Mouse (Mus musculus) embryonic facial prominence, embryonic 13.5 days (tissue): ENCODE measurements around the gene Ascc1. TPM values are rescaled to one million over a fixed set of nuclear protein-coding genes. Genes with fewer than 3 reads are reported as not detected.
"Not testable (repeated sequence)": the region's sequence is repeated elsewhere in the genome, so short reads cannot be mapped to it uniquely, and the experiment has no call there.

Experiments used
- ATAC-seq: fragments of 200-750 bp; cut with Nextera tagmentation; 2 replicates; pipeline ENCODE4 v1.8.0; 2017; ENCODE audit warnings: low read depth; ENCODE audit not compliant: insufficient number of reproducible peaks, insufficient read depth, low FRiP score, low TSS enrichment
- H3K27ac ChIP-seq: fragments of 300-500 bp; sonication (generic); 2 replicates; pipeline ENCODE4 v1.5.1; 2015; ENCODE audit warnings: moderate library complexity, mild to moderate bottlenecking, inconsistent platforms
- H3K27me3 ChIP-seq: fragments of 300-500 bp; sonication (generic); 2 replicates; pipeline ENCODE4 v1.6.1; 2015; ENCODE audit warnings: mild to moderate bottlenecking, inconsistent platforms
- H3K36me3 ChIP-seq: fragments of 300-500 bp; sonication (generic); 2 replicates; pipeline ENCODE4 v1.6.1; 2015; ENCODE audit warnings: mild to moderate bottlenecking, inconsistent platforms
- H3K4me1 ChIP-seq: fragments of 300-500 bp; sonication (generic); 2 replicates; pipeline ENCODE4 v1.6.1; 2015; ENCODE audit warnings: inconsistent platforms
- H3K4me2 ChIP-seq: fragments of 300-500 bp; sonication (generic); 2 replicates; pipeline ENCODE4 v1.6.1; 2015; ENCODE audit warnings: moderate library complexity, mild to moderate bottlenecking, inconsistent platforms
- H3K4me3 ChIP-seq: fragments of 300-500 bp; sonication (generic); 2 replicates; pipeline ENCODE4 v1.5.1; 2015; ENCODE audit warnings: mild to moderate bottlenecking, inconsistent platforms
- H3K9ac ChIP-seq: fragments of 300-500 bp; sonication (generic); 2 replicates; pipeline ENCODE4 v1.6.1; 2015; ENCODE audit warnings: mild to moderate bottlenecking, inconsistent platforms
- H3K9me3 ChIP-seq: fragments of 300-500 bp; sonication (generic); 2 replicates; pipeline ENCODE4 v1.6.1; 2016; ENCODE audit warnings: inconsistent platforms
- WGBS: fragments of 180-500 bp; shearing (Covaris S2); methylation state at CpG from one replicate; pipeline ENCODE4 v1.1.7; 2015; ENCODE audit warnings: mixed read lengths; 5-methylcytosine and 5-hydroxymethylcytosine counted together
- polyA plus RNA-seq: library from polyadenylated mRNA; unstranded; fragments of >200 nt; fragmentation: Nextera tagmentation; extraction: Ambion mirVana; gene quantifications from 2 replicates; pipeline ENCODE4 v1.2.1, GENCODE M21; 2015

Ascc1 gene
- polyA plus RNA-seq, 1 experiment from 2014 or later, result 50.3 TPM

- H3K4me1 ChIP-seq, result peaks cover 51% of the 10 kb centered on the region
- 64% methylated on average over 2 of the region's 2 CpGs for WGBS
- H3K27me3 ChIP-seq, result no peaks in the 10 kb centered on the region
- H3K27ac ChIP-seq, result peak overlapping the region; percentile 90
- H3K4me3 ChIP-seq, result no peak overlapping the region
- H3K36me3 ChIP-seq, result no peaks in the 10 kb centered on the region
- no peak for ATAC-seq
- H3K9me3 ChIP-seq, result no peaks in the 10 kb centered on the region
- H3K9ac ChIP-seq, result peak overlapping the region; percentile 51
- 0 out of 2 replicates have a peak overlapping the region, but pooled peaks have one; percentile 3 for H3K4me2 ChIP-seq
These were observed 24.2 kb upstream of the Ascc1 start for GRCm38 (mm10) chr10:59978401-59978800.

DNA sequence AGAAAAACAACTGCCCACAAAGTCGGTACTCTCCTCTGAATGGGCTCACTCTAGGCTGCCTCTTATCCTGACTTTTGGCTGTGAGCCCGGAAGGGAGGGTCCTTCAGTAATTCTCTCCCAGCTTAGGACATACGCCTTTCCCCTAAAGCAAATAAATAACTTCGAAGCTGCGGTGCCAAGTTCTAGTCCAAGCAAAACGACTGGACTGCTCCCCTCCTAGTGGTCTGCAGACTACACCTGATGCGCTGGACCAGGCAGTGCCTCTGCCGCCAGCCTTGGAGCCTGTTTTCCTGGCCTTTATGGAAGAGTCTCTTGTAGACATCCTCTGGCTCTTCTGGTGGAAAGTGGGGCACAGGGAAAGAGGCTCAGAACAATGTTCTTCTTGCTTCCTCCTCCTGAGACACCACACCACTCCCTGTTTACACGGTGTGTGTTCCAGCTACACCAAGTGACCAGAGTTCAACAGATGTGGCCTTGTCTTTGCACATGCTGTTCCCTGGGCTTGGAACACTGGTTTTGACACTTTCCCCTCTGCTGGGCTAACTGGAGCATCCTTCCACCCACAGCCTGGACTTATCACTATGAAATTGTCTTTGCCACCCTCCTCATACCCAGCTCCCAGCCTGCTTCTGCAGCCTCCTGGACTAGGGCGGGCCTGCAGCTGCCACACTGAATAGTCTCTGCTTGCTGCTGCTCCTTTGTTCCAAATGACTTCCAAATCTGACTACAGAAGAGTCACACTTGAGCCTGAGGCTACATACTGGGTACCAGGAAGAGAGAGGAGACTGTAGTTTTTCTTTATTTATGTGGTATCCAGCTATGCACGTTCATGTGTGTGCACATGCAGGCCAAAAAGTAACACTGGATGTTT is 23.5 kb upstream of the Ascc1 start:
- 0 out of 2 replicates have a peak overlapping the region, but pooled peaks have one; percentile 3 for H3K4me2 ChIP-seq

GRCm38 (mm10) chr10:59980815-59981244 is 21.8 kb upstream of the Ascc1 start:
- no peak overlapping the region for H3K4me3 ChIP-seq
- no peaks in the 10 kb centered on the region for H3K27me3 ChIP-seq
- no peaks in the 10 kb centered on the region for H3K9me3 ChIP-seq
- H3K4me2 ChIP-seq, result no peak overlapping the region
- 0 out of 2 replicates have a peak overlapping the region, but pooled peaks have one; percentile 33 for H3K27ac ChIP-seq
- H3K9ac ChIP-seq, result no peak overlapping the region
- peaks cover 34% of the 10 kb centered on the region for H3K4me1 ChIP-seq
- peaks cover 12% of the 10 kb centered on the region for H3K36me3 ChIP-seq
- ATAC-seq, result no peak
- 81% methylated on average over 6 of the region's 6 CpGs for WGBS

More for the DNA sequence above, 23.5 kb upstream of the Ascc1 start:
- WGBS, result 34% methylated on average over 11 of the region's 11 CpGs
- 0 out of 2 replicates have a peak, but pooled peaks cover 3% of the 10 kb centered on the region for H3K36me3 ChIP-seq
- no peak overlapping the region for H3K4me3 ChIP-seq
- no peaks in the 10 kb centered on the region for H3K27me3 ChIP-seq
- ATAC-seq, result no peak; the same call in 1 of the 2 replicates
- peaks cover 44% of the 10 kb centered on the region for H3K4me1 ChIP-seq
- peak overlapping the region; percentile 51 for H3K9ac ChIP-seq
- peak overlapping the region; percentile 90 for H3K27ac ChIP-seq
- no peaks in the 10 kb centered on the region for H3K9me3 ChIP-seq

GRCm38 (mm10) chr10:59981336-59981735 is 21.3 kb upstream of the Ascc1 start:
- peak overlapping the region; percentile 33; the same call in 1 of the 2 replicates for H3K27ac ChIP-seq
- no peaks in the 10 kb centered on the region for H3K9me3 ChIP-seq
- H3K4me1 ChIP-seq, result peaks cover 34% of the 10 kb centered on the region
- WGBS, result 73% methylated on average over 4 of the region's 4 CpGs
- ATAC-seq, result no peak
- H3K9ac ChIP-seq, result no peak overlapping the region
- no peak overlapping the region for H3K4me3 ChIP-seq
- H3K4me2 ChIP-seq, result no peak overlapping the region
- no peaks in the 10 kb centered on the region for H3K27me3 ChIP-seq
- peaks cover 17% of the 10 kb centered on the region for H3K36me3 ChIP-seq

DNA sequence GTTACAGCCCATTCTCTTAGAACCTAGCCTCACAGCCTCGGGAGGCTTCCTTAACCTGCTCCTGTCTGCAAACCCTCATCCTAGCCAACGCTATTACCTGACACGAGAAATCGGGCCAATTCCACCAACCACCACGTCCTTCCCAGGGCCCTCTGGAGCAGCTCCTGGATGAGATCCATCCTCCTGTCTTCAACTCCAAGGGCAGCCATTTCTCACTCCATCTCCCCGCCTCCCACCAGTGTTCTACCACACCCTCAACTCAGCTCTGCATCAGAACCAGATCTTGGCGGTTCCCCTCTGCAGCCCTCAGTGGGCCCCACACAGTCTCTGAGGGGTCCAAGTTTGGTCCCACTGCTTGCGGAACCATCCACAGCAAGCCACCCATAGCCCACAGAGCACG is 20.8 kb upstream of the Ascc1 start:
- no peak overlapping the region for H3K4me2 ChIP-seq
- no peak overlapping the region for H3K9ac ChIP-seq
- H3K9me3 ChIP-seq, result no peaks in the 10 kb centered on the region
- peaks cover 20% of the 10 kb centered on the region for H3K36me3 ChIP-seq
- peaks cover 29% of the 10 kb centered on the region for H3K4me1 ChIP-seq
- H3K27me3 ChIP-seq, result no peaks in the 10 kb centered on the region
- 87% methylated on average over 9 of the region's 9 CpGs for WGBS
- ATAC-seq, result no peak
- peak overlapping the region; percentile 33; the same call in 1 of the 2 replicates for H3K27ac ChIP-seq
- no peak overlapping the region for H3K4me3 ChIP-seq

GRCm38 (mm10) chr10:59982379-59982873 is 20.2 kb upstream of the Ascc1 start:
- Histone ChIP-seq H3K4me1 (peaks cover 29% of the 10 kb centered on the region), H3K4me3 (no peak overlapping the region), H3K36me3 (peaks cover 26% of the 10 kb centered on the region), H3K9me3 (no peaks in the 10 kb centered on the region), H3K27me3 (no peaks in the 10 kb centered on the region), H3K4me2 (no peak overlapping the region), H3K9ac (no peak overlapping the region), H3K27ac (no peak overlapping the region)
- WGBS, result 88% methylated on average over 12 of the region's 12 CpGs
- ATAC-seq, result no peak

DNA sequence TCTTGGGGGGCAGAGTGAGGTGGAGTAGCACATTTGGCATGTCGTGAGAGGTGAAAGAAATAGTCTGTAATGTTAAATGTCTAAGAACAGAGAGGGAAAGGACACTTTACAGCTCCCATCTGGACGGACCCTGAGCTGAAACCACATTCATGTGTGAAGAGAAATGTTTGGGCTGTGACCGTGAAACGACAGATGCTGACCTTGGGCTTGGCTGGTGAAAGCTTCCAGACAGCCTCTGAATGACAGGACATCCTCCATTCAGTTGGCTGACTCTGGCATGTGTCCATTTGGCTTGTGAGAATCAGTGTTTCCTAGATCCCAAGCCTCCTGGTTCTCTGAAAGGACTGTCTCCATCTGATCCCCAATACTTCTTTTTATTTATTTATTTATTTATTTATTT is 14.6 kb upstream of the Ascc1 start:
- peaks cover 80% of the 10 kb centered on the region for H3K36me3 ChIP-seq

DNA sequence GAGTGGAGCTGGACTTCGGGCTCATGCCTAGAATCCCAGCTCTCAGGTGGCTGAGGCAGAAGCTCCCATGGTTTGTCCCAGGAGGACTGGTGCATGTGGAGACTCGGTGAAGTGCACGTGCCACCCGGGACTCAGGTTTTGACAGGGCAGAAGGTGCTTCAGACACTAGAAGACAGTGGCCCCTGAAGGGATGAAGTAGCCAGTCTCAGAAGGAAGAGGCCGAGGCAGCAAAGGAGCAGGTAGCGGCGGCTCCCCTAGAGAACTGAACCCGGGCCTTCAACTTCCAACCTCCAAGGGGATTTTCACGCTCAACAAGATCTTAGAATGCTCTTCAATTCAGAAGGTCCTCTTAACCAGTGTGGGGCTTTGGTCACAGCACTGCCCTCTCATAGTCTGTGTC is 12.2 kb upstream of the Ascc1 start:
- Histone ChIP-seq H3K27ac (no peak overlapping the region), H3K4me3 (no peak overlapping the region), H3K36me3 (peaks cover 93% of the 10 kb centered on the region), H3K9me3 (no peaks in the 10 kb centered on the region), H3K4me2 (no peak overlapping the region), H3K27me3 (no peaks in the 10 kb centered on the region), H3K9ac (no peak overlapping the region), H3K4me1 (no peaks in the 10 kb centered on the region)
- 96% methylated on average over 9 of the region's 9 CpGs for WGBS
- ATAC-seq, result no peak

More for the DNA sequence above, 14.6 kb upstream of the Ascc1 start:
- no peak for ATAC-seq
- Histone ChIP-seq H3K27me3 (no peaks in the 10 kb centered on the region), H3K4me2 (no peak overlapping the region), H3K9me3 (no peaks in the 10 kb centered on the region), H3K4me1 (no peaks in the 10 kb centered on the region), H3K9ac (no peak overlapping the region), H3K27ac (no peak overlapping the region), H3K4me3 (no peak overlapping the region)
- WGBS, result 89% methylated on average over 4 of the region's 4 CpGs

GRCm38 (mm10) chr10:59991262-59991880 is 11.2 kb upstream of the Ascc1 start:
- no peak overlapping the region for H3K27ac ChIP-seq
- no peak for ATAC-seq
- H3K9ac ChIP-seq, result 0 out of 2 replicates have a peak overlapping the region, but pooled peaks have one; percentile 27
- no peaks in the 10 kb centered on the region for H3K27me3 ChIP-seq
- peaks cover 93% of the 10 kb centered on the region for H3K36me3 ChIP-seq
- no peak overlapping the region for H3K4me2 ChIP-seq
- no peaks in the 10 kb centered on the region for H3K4me1 ChIP-seq
- H3K4me3 ChIP-seq, result no peak overlapping the region
- no peaks in the 10 kb centered on the region for H3K9me3 ChIP-seq
- WGBS, result 91% methylated on average over 9 of the region's 9 CpGs

GRCm38 (mm10) chr10:59992024-59992423 is 10.6 kb upstream of the Ascc1 start:
- H3K4me3 ChIP-seq, result no peak overlapping the region
- 0 out of 2 replicates have a peak overlapping the region, but pooled peaks have one; percentile 27 for H3K9ac ChIP-seq
- no peak overlapping the region for H3K27ac ChIP-seq
- H3K9me3 ChIP-seq, result no peaks in the 10 kb centered on the region
- H3K4me2 ChIP-seq, result no peak overlapping the region
- 93% methylated on average over 8 of the region's 8 CpGs for WGBS
- no peak for ATAC-seq
- no peaks in the 10 kb centered on the region for H3K27me3 ChIP-seq
- peaks cover 90% of the 10 kb centered on the region for H3K36me3 ChIP-seq
- H3K4me1 ChIP-seq, result no peaks in the 10 kb centered on the region

- not testable (repeated sequence) for ATAC-seq, H3K27me3 ChIP-seq, H3K4me1 ChIP-seq, H3K4me2 ChIP-seq, H3K9me3 ChIP-seq, H3K9ac ChIP-seq, H3K27ac ChIP-seq, H3K4me3 ChIP-seq
- 97% methylated on average over 2 of the region's 3 CpGs for WGBS
- H3K36me3 ChIP-seq, result peaks cover 72% of the 10 kb centered on the region
These were observed 8.8 kb upstream of the Ascc1 start for GRCm38 (mm10) chr10:59993813-59994212.
